Mouse (Mus musculus) lung, postnatal 14 days (tissue): ENCODE data around the gene Defa25.
"Not testable (repeated sequence)": the region's sequence is repeated elsewhere in the genome, so short reads cannot be mapped to it uniquely, and the experiment has no call there.

ENCODE experiments used
- DNase-seq: peaks from one replicate; pipeline ENCODE4 v3.0.0; 2021

Gene Defa25

GRCm38 (mm10) chr8:21084142-21084541 is at the start of gene Defa25:
Gene Defa25 (plus strand): TSS chr8:21084442.
- DNase-seq, result not testable (repeated sequence)

- DNase-seq, result not testable (repeated sequence)
Measured at GRCm38 (mm10) chr8:21054747-21055146, 29.5 kb upstream of the Defa25 start, which contains the start of gene Defa23. Gene Defa23 (plus strand): TSS chr8:21055047.

- not testable (repeated sequence) for DNase-seq
Measured at GRCm38 (mm10) chr8:21064738-21065137, 19.5 kb upstream of the Defa25 start, which contains the start of gene Defa35. Gene Defa35 (plus strand): TSS chr8:21065038.

- no peak for DNase-seq
Measured at GRCm38 (mm10) chr8:21093106-21093505, 8.9 kb downstream of the Defa25 start.

GRCm38 (mm10) chr8:21095950-21096349 is 11.7 kb downstream of the Defa25 start, which contains the start of gene Gm14851:
Gene Gm14851 (minus strand): TSS chr8:21096050.
- not testable (repeated sequence) for DNase-seq

- DNase-seq, result not testable (repeated sequence)
Measured at GRCm38 (mm10) chr8:21134342-21134741, 50.1 kb downstream of the Defa25 start, which contains the start of gene Defa30. Gene Defa30 (plus strand): TSS chr8:21134642.
